Mouse (Mus musculus) myocyte (in vitro differentiated cells): ENCODE data around the gene Slc8a1. TPM values are rescaled to one million over a fixed set of nuclear protein-coding genes. Genes with fewer than 3 reads are reported as not detected.

Experiments used
- H3K27me3 ChIP-seq: one replicate; pipeline ENCODE4 v1.6.1; 2011; ENCODE audit not compliant: control insufficient read depth, insufficient read depth, insufficient read length
- H3K36me3 ChIP-seq: one replicate; pipeline ENCODE4 v1.6.1; 2011; ENCODE audit not compliant: control insufficient read depth, insufficient read depth
- H3K4me2 ChIP-seq: one replicate; pipeline ENCODE4 v1.6.1; 2011; ENCODE audit warnings: low read depth, control low read depth
- H3K4me3 ChIP-seq: one replicate; pipeline ENCODE4 v1.5.1; 2011; ENCODE audit warnings: mild to moderate bottlenecking, control low read depth, moderate library complexity
- H3K79me2 ChIP-seq: one replicate; pipeline ENCODE4 v1.6.1; 2011; ENCODE audit not compliant: control insufficient read depth, insufficient read depth
- H3ac ChIP-seq: one replicate; pipeline ENCODE4 v1.6.1; 2011; ENCODE audit not compliant: control insufficient read depth, insufficient read length
- CEBPB ChIP-seq: IDR thresholded peaks from 2 replicates; pipeline ENCODE4 v1.6.1; 2011; ENCODE audit warnings: mild to moderate bottlenecking, moderate library complexity; ENCODE audit not compliant: poor library complexity, insufficient read depth, severe bottlenecking
- E2F4 ChIP-seq: IDR thresholded peaks from one replicate; pipeline ENCODE4 v1.6.1; 2011; ENCODE audit warnings: mild to moderate bottlenecking, control low read depth, moderate library complexity; ENCODE audit not compliant: insufficient read depth
- MAX ChIP-seq: IDR thresholded peaks from one replicate; pipeline ENCODE4 v1.6.1; 2011; ENCODE audit warnings: low read depth, mild to moderate bottlenecking, control low read depth
- MYOD1 ChIP-seq, 3 experiments: IDR thresholded peaks; one replicate each; pipeline ENCODE4 v1.6.1; 2011; ENCODE audit warnings: control low read depth in 2 of 3, low read depth in 2 of 3, mild to moderate bottlenecking in 2 of 3, moderate library complexity in 1 of 3; ENCODE audit not compliant: insufficient read length in 2 of 3, control insufficient read depth in 1 of 3
- MYOG ChIP-seq, 3 experiments: IDR thresholded peaks; one replicate each; pipeline ENCODE4 v1.6.1; 2011; ENCODE audit warnings: control low read depth in 2 of 3, low read depth in 2 of 3, mild to moderate bottlenecking in 2 of 3; ENCODE audit not compliant: insufficient read length in 2 of 3, control insufficient read depth in 1 of 3, insufficient read depth in 1 of 3
- POLR2A ChIP-seq: IDR thresholded peaks from one replicate; pipeline ENCODE4 v1.6.1; 2011; ENCODE audit warnings: low read depth, mild to moderate bottlenecking, control low read depth, moderate library complexity; ENCODE audit not compliant: insufficient read length
- POLR2AphosphoS2 ChIP-seq: IDR thresholded peaks from one replicate; pipeline ENCODE4 v1.6.1; 2011; ENCODE audit warnings: low read depth, control low read depth; ENCODE audit not compliant: insufficient read length
- REST ChIP-seq: IDR thresholded peaks from one replicate; pipeline ENCODE4 v1.6.1; 2011; ENCODE audit warnings: mild to moderate bottlenecking, control low read depth, moderate library complexity; ENCODE audit not compliant: insufficient read depth, insufficient read length
- SRF ChIP-seq: IDR thresholded peaks from one replicate; pipeline ENCODE4 v1.6.1; 2011; ENCODE audit warnings: low read depth; ENCODE audit not compliant: control insufficient read depth, insufficient read length
- TCF12 ChIP-seq: IDR thresholded peaks from one replicate; pipeline ENCODE4 v1.6.1; 2011; ENCODE audit warnings: mild to moderate bottlenecking, control low read depth; ENCODE audit not compliant: poor library complexity, insufficient read depth, severe bottlenecking
- TCF3 ChIP-seq: IDR thresholded peaks from one replicate; pipeline ENCODE4 v1.6.1; 2011; ENCODE audit warnings: low read depth, control low read depth; ENCODE audit not compliant: insufficient read length
- USF1 ChIP-seq: IDR thresholded peaks from one replicate; pipeline ENCODE4 v1.6.1; 2011; ENCODE audit warnings: low read depth, mild to moderate bottlenecking, control low read depth, moderate library complexity
- polyA plus RNA-seq: library from polyadenylated mRNA; unstranded; fragments of >200 nt; fragmentation: generic; extraction: Trizol; gene quantifications from one replicate; pipeline ENCODE4 v1.2.1, GENCODE M21; 2012; ENCODE audit warnings: missing spikeins

The Slc8a1 gene
- polyA plus RNA-seq, 1 experiment = 3.0 TPM

- Histone ChIP-seq H3K4me2 (no peak overlapping the region), H3K79me2 (no peaks in the 10 kb centered on the region), H3K4me3 (no peak overlapping the region), H3K36me3 (no peaks in the 10 kb centered on the region), H3K27me3 (no peaks in the 10 kb centered on the region), H3ac (no peak overlapping the region)
- TF ChIP-seq CEBPB (no peak), MYOG (IDR thresholded peaks at IDR 0.05; ENCODE audit: control insufficient read depth in 1 of 3, insufficient read depth in 1 of 3, insufficient read length in 2 of 3, low read depth in 2 of 3) (peak in 1 of 3 experiments; percentile 16), REST (no peak), MAX (no peak), POLR2AphosphoS2 (no peak), TCF3 (no peak), SRF (no peak), POLR2A (no peak), MYOD1 (IDR thresholded peaks at IDR 0.05; ENCODE audit: control insufficient read depth in 1 of 3, insufficient read length in 2 of 3, low read depth in 2 of 3) (peak in 1 of 3 experiments; percentile 22), USF1 (no peak), TCF12 (no peak), E2F4 (no peak)
Observed at GRCm38 (mm10) chr17:81486388-81486787, 251.8 kb downstream of the Slc8a1 start.

GRCm38 (mm10) chr17:81481843-81482490 is 256.2 kb downstream of the Slc8a1 start:
- Histone ChIP-seq H3ac (no peak overlapping the region), H3K36me3 (no peaks in the 10 kb centered on the region), H3K4me2 (no peak overlapping the region), H3K79me2 (no peaks in the 10 kb centered on the region), H3K4me3 (no peak overlapping the region), H3K27me3 (no peaks in the 10 kb centered on the region)
- TF ChIP-seq MYOD1 (IDR thresholded peaks at IDR 0.05; ENCODE audit: control insufficient read depth in 1 of 3, insufficient read length in 2 of 3, low read depth in 2 of 3) (peak in 2 of 3 experiments; percentile 23 to 64), TCF12 (peak; percentile 47), CEBPB (no peak), USF1 (no peak), POLR2A (no peak), TCF3 (no peak), MYOG (IDR thresholded peaks at IDR 0.05; ENCODE audit: control insufficient read depth in 1 of 3, insufficient read depth in 1 of 3, insufficient read length in 2 of 3, low read depth in 2 of 3) (peak; percentile 18 to 78 (median 74))

- no peaks in the 10 kb centered on the region for H3K79me2 ChIP-seq
- no peak overlapping the region for H3K4me3 ChIP-seq
- no peaks in the 10 kb centered on the region for H3K27me3 ChIP-seq
- no peak overlapping the region for H3ac ChIP-seq
- TF ChIP-seq REST = no peak
- no peak for TF ChIP-seq MYOD1 (IDR thresholded peaks at IDR 0.05; ENCODE audit: control insufficient read depth in 1 of 3, insufficient read length in 2 of 3, low read depth in 2 of 3)
- TF ChIP-seq POLR2A = no peak
- no peak for TF ChIP-seq MAX
- no peak for TF ChIP-seq TCF3
- TF ChIP-seq SRF = no peak
- no peak for TF ChIP-seq E2F4
- no peak for TF ChIP-seq CEBPB
- no peak for TF ChIP-seq USF1
- H3K36me3 ChIP-seq = no peaks in the 10 kb centered on the region
- peak overlapping the region; percentile 48 for H3K4me2 ChIP-seq
Observed at GRCm38 (mm10) chr17:81480351-81481161, 257.6 kb downstream of the Slc8a1 start.

- no peak overlapping the region for H3K4me3 ChIP-seq
- H3K79me2 ChIP-seq = no peaks in the 10 kb centered on the region
Observed at GRCm38 (mm10) chr17:81479807-81480206, 258.4 kb downstream of the Slc8a1 start.

More at GRCm38 (mm10) chr17:81479807-81480206, 258.4 kb downstream of the Slc8a1 start:
- no peak for TF ChIP-seq MAX
- TF ChIP-seq CEBPB = no peak
- TF ChIP-seq TCF12 = no peak
- no peak for TF ChIP-seq TCF3
- no peak for TF ChIP-seq POLR2AphosphoS2
- TF ChIP-seq MYOG (IDR thresholded peaks at IDR 0.05; ENCODE audit: control insufficient read depth in 1 of 3, insufficient read depth in 1 of 3, insufficient read length in 2 of 3, low read depth in 2 of 3) = no peak
- no peak for TF ChIP-seq E2F4
- TF ChIP-seq POLR2A = no peak
- TF ChIP-seq REST = no peak
- TF ChIP-seq SRF = no peak
- TF ChIP-seq USF1 = no peak
- TF ChIP-seq MYOD1 (IDR thresholded peaks at IDR 0.05; ENCODE audit: control insufficient read depth in 1 of 3, insufficient read length in 2 of 3, low read depth in 2 of 3) = no peak
- Histone ChIP-seq H3K4me2 (no peak overlapping the region), H3ac (no peak overlapping the region), H3K27me3 (no peaks in the 10 kb centered on the region), H3K36me3 (no peaks in the 10 kb centered on the region)
